Mouse (Mus musculus) liver, embryonic 14.5 days (tissue): Measurements from ENCODE around the gene Cilp. TPM values are rescaled to one million over a fixed set of nuclear protein-coding genes. Genes with fewer than 3 reads are reported as not detected.

Experiments
- ATAC-seq: fragments of 200-750 bp; cut with Nextera tagmentation; 2 replicates; pipeline ENCODE4 v1.8.0; 2017; ENCODE audit warnings: moderate number of reproducible peaks, mild to moderate bottlenecking, moderate library complexity; ENCODE audit not compliant: insufficient read depth
- DNase-seq, 3 experiments: peaks; one replicate each; pipeline ENCODE4 v3.0.0-alpha.2; 2012 to 2013; ENCODE audit warnings: low read depth in 3 of 3, low spot score in 3 of 3
- H3K27ac ChIP-seq: fragments of 300-500 bp; sonication (generic); 2 replicates; pipeline ENCODE4 v1.5.1; 2014; ENCODE audit warnings: moderate library complexity, mild to moderate bottlenecking, control low read depth, inconsistent platforms
- H3K27me3 ChIP-seq: fragments of 300-500 bp; sonication (generic); 2 replicates; pipeline ENCODE4 v1.6.1; 2014; ENCODE audit warnings: mild to moderate bottlenecking, low read length, moderate library complexity; ENCODE audit not compliant: control insufficient read depth, insufficient read depth
- H3K36me3 ChIP-seq: fragments of 300-500 bp; sonication (generic); replicated peaks from 2 replicates; pipeline ENCODE4 v1.6.1; 2014; ENCODE audit warnings: low read depth; ENCODE audit not compliant: control insufficient read depth, insufficient read depth
- H3K4me1 ChIP-seq, 2 experiments: fragments of 200-500 bp in 1 of 2; fragments of 300-500 bp in 1 of 2; sonication (generic) in 1 of 2; replicated peaks; 2 replicates each; pipeline ENCODE4 v1.6.1; 2012 to 2014; ENCODE audit warnings: antibody characterized with exemption in 1 of 2, inconsistent platforms in 1 of 2, low read length in 1 of 2; ENCODE audit not compliant: control insufficient read depth in 2 of 2, insufficient read depth in 2 of 2
- H3K4me2 ChIP-seq: fragments of 300-500 bp; sonication (generic); 2 replicates; pipeline ENCODE4 v1.6.1; 2014; ENCODE audit warnings: low read depth, mild to moderate bottlenecking, control low read depth, moderate library complexity
- H3K4me3 ChIP-seq, 2 experiments: fragments of 200-500 bp in 1 of 2; fragments of 300-500 bp in 1 of 2; sonication (generic) in 1 of 2; 2 replicates each; pipeline ENCODE4 v1.5.1; 2012 to 2014; ENCODE audit warnings: low read depth in 2 of 2, low read length in 2 of 2, mild to moderate bottlenecking in 2 of 2, control low read depth in 1 of 2, inconsistent platforms in 1 of 2, moderate library complexity in 1 of 2; ENCODE audit not compliant: insufficient read depth in 1 of 2
- H3K9ac ChIP-seq: fragments of 300-500 bp; sonication (generic); replicated peaks from 2 replicates; pipeline ENCODE4 v1.6.1; 2014; ENCODE audit warnings: mild to moderate bottlenecking, control low read depth, moderate library complexity
- H3K9me3 ChIP-seq: fragments of 300-500 bp; sonication (generic); 2 replicates; pipeline ENCODE4 v1.6.1; 2016; ENCODE audit warnings: low read length, mixed read lengths; ENCODE audit not compliant: control insufficient read depth
- CTCF ChIP-seq: IDR thresholded peaks from 2 replicates; pipeline ENCODE4 v1.5.1; 2016; ENCODE audit warnings: antibody characterized with exemption, low read depth, control low read depth
- EP300 ChIP-seq: IDR thresholded peaks from 2 replicates; pipeline ENCODE4 v1.6.1; 2016; ENCODE audit warnings: antibody characterized with exemption, low read depth
- WGBS: fragments of 180-500 bp; shearing (Covaris S2); extraction: QIAGEN DNeasy Blood & Tissue Kit; methylation state at CpG from one replicate; pipeline ENCODE4 v1.1.7; 2014; ENCODE audit not compliant: insufficient replicate concordance; 5-methylcytosine and 5-hydroxymethylcytosine counted together
- polyA plus RNA-seq, 2 experiments: library from polyadenylated mRNA; depleted of rRNA in 1 of 2; stranded (reverse) in 1 of 2; unstranded in 1 of 2; fragments of >200 nt; fragmentation: Nextera tagmentation in 1 of 2; extraction: Ambion mirVana in 1 of 2; gene quantifications; 2 replicates each; pipeline versions ENCODE4 v1.2.1 to v1.2.3; 2012 to 2014

Cilp gene
- polyA plus RNA-seq, 2 experiments = 0.01 TPM; not detected in 1

GRCm38 (mm10) chr9:65327371-65327770 lies 62.4 kb downstream of the Cilp start:
- no peak for DNase-seq
- no peak for TF ChIP-seq EP300
- TF ChIP-seq CTCF = no peak
- Histone ChIP-seq H3K4me1 (no peaks in the 10 kb centered on the region), H3K36me3 (peaks cover 24% of the 10 kb centered on the region), H3K9me3 (no peaks in the 10 kb centered on the region), H3K4me3 (no peak overlapping the region), H3K27ac (no peak overlapping the region), H3K9ac (no peak overlapping the region), H3K4me2 (no peak overlapping the region), H3K27me3 (no peaks in the 10 kb centered on the region)
- ATAC-seq = no peak
- 84% methylated on average over 2 of the region's 2 CpGs for WGBS

Other genes starting within 250 kb of the Cilp start
- 17.9 and 22.9 TPM in 2 replicates for gene Hacd3, start 243.5 kb upstream of the Cilp start, polyA plus RNA-seq (2012; rRNA removed)
- 19.6 and 22.9 TPM in 2 replicates for gene Hacd3, start 243.5 kb upstream of the Cilp start, polyA plus RNA-seq (2014; fragmentation: Nextera tagmentation; extraction: Ambion mirVana)
- 16.8 and 18.5 TPM in 2 replicates for gene Dpp8, start 232.8 kb upstream of the Cilp start, polyA plus RNA-seq (2012; rRNA removed)
- gene Dpp8, start 232.8 kb upstream of the Cilp start, polyA plus RNA-seq (2014; fragmentation: Nextera tagmentation; extraction: Ambion mirVana) = 11.7 and 13.6 TPM in 2 replicates
- gene Igdcc4, start 163.7 kb upstream of the Cilp start, polyA plus RNA-seq (2012; rRNA removed) = 4.6 and 4.9 TPM in 2 replicates
- 4.5 and 5.4 TPM in 2 replicates for gene Igdcc4, start 163.7 kb upstream of the Cilp start, polyA plus RNA-seq (2014; fragmentation: Nextera tagmentation; extraction: Ambion mirVana)
- 0.06 and 0.10 TPM in 2 replicates for gene Igdcc3, start 124.0 kb upstream of the Cilp start, polyA plus RNA-seq (2012; rRNA removed)
- gene Igdcc3, start 124.0 kb upstream of the Cilp start, polyA plus RNA-seq (2014; fragmentation: Nextera tagmentation; extraction: Ambion mirVana) = 0.06 and 0.13 TPM in 2 replicates
- gene Parp16, start 69.8 kb upstream of the Cilp start, polyA plus RNA-seq (2012; rRNA removed) = 4.9 and 5.7 TPM in 2 replicates
- gene Parp16, start 69.8 kb upstream of the Cilp start, polyA plus RNA-seq (2014; fragmentation: Nextera tagmentation; extraction: Ambion mirVana) = 7.2 and 9.3 TPM in 2 replicates
- 5.6 and 10.3 TPM in 2 replicates for gene Clpx, start 29.1 kb downstream of the Cilp start, polyA plus RNA-seq (2012; rRNA removed)
- gene Clpx, start 29.1 kb downstream of the Cilp start, polyA plus RNA-seq (2014; fragmentation: Nextera tagmentation; extraction: Ambion mirVana) = 29.5 and 32.5 TPM in 2 replicates
- 3.2 and 4.8 TPM in 2 replicates for gene Pdcd7, start 80.9 kb downstream of the Cilp start, polyA plus RNA-seq (2012; rRNA removed)
- gene Pdcd7, start 80.9 kb downstream of the Cilp start, polyA plus RNA-seq (2014; fragmentation: Nextera tagmentation; extraction: Ambion mirVana) = 4.9 and 5.7 TPM in 2 replicates
- gene Ubap1l, start 95.9 kb downstream of the Cilp start, polyA plus RNA-seq (2012; rRNA removed) = 0.13 and 0.14 TPM in 2 replicates
- 0.10 TPM in 1 of 2 replicates, not detected in the other for gene Ubap1l, start 95.9 kb downstream of the Cilp start, polyA plus RNA-seq (2014; fragmentation: Nextera tagmentation; extraction: Ambion mirVana)
- 0.04 and 0.05 TPM in 2 replicates for gene Kbtbd13, start 126.5 kb downstream of the Cilp start, polyA plus RNA-seq (2012; rRNA removed)
- gene Kbtbd13, start 126.5 kb downstream of the Cilp start, polyA plus RNA-seq (2014; fragmentation: Nextera tagmentation; extraction: Ambion mirVana) = 0.08 and 0.10 TPM in 2 replicates
- gene Rasl12, start 133.3 kb downstream of the Cilp start, polyA plus RNA-seq (2012; rRNA removed) = 0.11 and 0.12 TPM in 2 replicates
- 0.04 TPM in 1 of 2 replicates, not detected in the other for gene Rasl12, start 133.3 kb downstream of the Cilp start, polyA plus RNA-seq (2014; fragmentation: Nextera tagmentation; extraction: Ambion mirVana)
- gene Slc51b, start 157.8 kb downstream of the Cilp start, polyA plus RNA-seq (2012; rRNA removed) = 0.04 TPM in 1 of 2 replicates, not detected in the other
- gene Slc51b, start 157.8 kb downstream of the Cilp start, polyA plus RNA-seq (2014; fragmentation: Nextera tagmentation; extraction: Ambion mirVana) = not detected in 2 replicates
- gene Mtfmt, start 170.6 kb downstream of the Cilp start, polyA plus RNA-seq (2012; rRNA removed) = 5.0 and 5.9 TPM in 2 replicates
- 6.2 and 7.4 TPM in 2 replicates for gene Mtfmt, start 170.6 kb downstream of the Cilp start, polyA plus RNA-seq (2014; fragmentation: Nextera tagmentation; extraction: Ambion mirVana)
- 5.6 and 6.9 TPM in 2 replicates for gene Spg21, start 195.8 kb downstream of the Cilp start, polyA plus RNA-seq (2012; rRNA removed)
- gene Spg21, start 195.8 kb downstream of the Cilp start, polyA plus RNA-seq (2014; fragmentation: Nextera tagmentation; extraction: Ambion mirVana) = 28.0 and 30.6 TPM in 2 replicates